Mouse (Mus musculus): ENCODE results near the gene Ctdspl.

GRCm38 (mm10) chr9:118939410-118939809 is 13.2 kb downstream of the Ctdspl start:
- TF ChIP-seq ZC3H11A (IDR thresholded peaks at IDR 0.05; ENCODE audit: borderline replicate concordance, low read depth, low read length), result no peak
- no peak for TF ChIP-seq HCFC1 (IDR thresholded peaks at IDR 0.05; ENCODE audit: borderline replicate concordance, insufficient read depth, low read length)
- no peak for TF ChIP-seq ZNF384 (IDR thresholded peaks at IDR 0.05; ENCODE audit: low read depth, low read length)
